Mouse (Mus musculus) E14TG2a.4 (cell line): ENCODE results near the gene Mpzl2.

Experiments used
- H3K27me3 ChIP-seq: 2 replicates; pipeline ENCODE4 v1.6.1; 2014; ENCODE audit warnings: low read length, control low read depth; ENCODE audit not compliant: insufficient read depth
- H3K36me3 ChIP-seq: 2 replicates; pipeline ENCODE4 v1.6.1; 2014; ENCODE audit warnings: low read length, control low read depth; ENCODE audit not compliant: insufficient read depth
- H3K4me1 ChIP-seq: replicated peaks from 2 replicates; pipeline ENCODE4 v1.6.1; 2014; ENCODE audit warnings: low read depth, low read length, control low read depth
- H3K4me3 ChIP-seq: replicated peaks from 2 replicates; pipeline ENCODE4 v1.5.1; 2014; ENCODE audit warnings: mild to moderate bottlenecking, low read length
- H3K9me3 ChIP-seq: 2 replicates; pipeline ENCODE4 v1.6.1; 2014; ENCODE audit warnings: low read length, control low read depth
- CTCF ChIP-seq: conservative IDR thresholded peaks from 2 replicates; pipeline ENCODE4 v1.5.1; 2014; ENCODE audit warnings: low read length
- NANOG ChIP-seq: IDR thresholded peaks from 2 replicates; pipeline ENCODE4 v1.6.1; 2014; ENCODE audit warnings: borderline replicate concordance, low read length, mixed read lengths
- POU5F1 ChIP-seq: IDR thresholded peaks from 2 replicates; pipeline ENCODE4 v1.6.1; 2014; ENCODE audit warnings: low read length, borderline replicate concordance

The Mpzl2 gene

GRCm38 (mm10) chr9:45097877-45098276, 58.3 kb downstream of the Mpzl2 start:
- Histone ChIP-seq H3K9me3 (no peaks in the 10 kb centered on the region), H3K4me3 (no peak overlapping the region), H3K36me3 (no peaks in the 10 kb centered on the region), H3K4me1 (0 out of 2 replicates have a peak, but pooled peaks cover 5% of the 10 kb centered on the region), H3K27me3 (peaks cover 8% of the 10 kb centered on the region)
- TF ChIP-seq CTCF (no peak), NANOG (no peak), POU5F1 (no peak)

- peaks cover 8% of the 10 kb centered on the region for H3K27me3 ChIP-seq
- H3K4me3 ChIP-seq, result no peak overlapping the region
- 0 out of 2 replicates have a peak, but pooled peaks cover 6% of the 10 kb centered on the region for H3K4me1 ChIP-seq
- TF ChIP-seq CTCF, result no peak
- TF ChIP-seq POU5F1, result no peak
- TF ChIP-seq NANOG, result no peak
- no peaks in the 10 kb centered on the region for H3K36me3 ChIP-seq
- no peaks in the 10 kb centered on the region for H3K9me3 ChIP-seq
Measured at GRCm38 (mm10) chr9:45098426-45098825, 58.8 kb downstream of the Mpzl2 start.

- H3K4me3 ChIP-seq, result no peak overlapping the region
- 0 out of 2 replicates have a peak, but pooled peaks cover 6% of the 10 kb centered on the region for H3K4me1 ChIP-seq
- no peaks in the 10 kb centered on the region for H3K9me3 ChIP-seq
- no peaks in the 10 kb centered on the region for H3K36me3 ChIP-seq
- H3K27me3 ChIP-seq, result no peaks in the 10 kb centered on the region; the same call in 1 of the 2 replicates
- TF ChIP-seq POU5F1, result no peak
- no peak for TF ChIP-seq NANOG
- no peak for TF ChIP-seq CTCF
Measured at GRCm38 (mm10) chr9:45102528-45102927, 62.9 kb downstream of the Mpzl2 start.

GRCm38 (mm10) chr9:45103211-45103979, 63.8 kb downstream of the Mpzl2 start:
- no peaks in the 10 kb centered on the region for H3K36me3 ChIP-seq
- no peaks in the 10 kb centered on the region for H3K9me3 ChIP-seq
- no peak for TF ChIP-seq NANOG
- 0 out of 2 replicates have a peak, but pooled peaks cover 4% of the 10 kb centered on the region for H3K4me1 ChIP-seq
- no peaks in the 10 kb centered on the region; the same call in 1 of the 2 replicates for H3K27me3 ChIP-seq
- no peak overlapping the region for H3K4me3 ChIP-seq
